Mouse (Mus musculus): Measurements from ENCODE around the gene Rps21.
"Not testable (repeated sequence)": the region's sequence is repeated elsewhere in the genome, so short reads cannot be mapped to it uniquely, and the experiment has no call there.

Rps21 gene

GRCm38 (mm10) chr2:180258951-180259484 lies 1.8 kb downstream of the Rps21 start:
- not testable (repeated sequence) for DNase-seq (ENCODE audit: low spot score in 2 of 2)

DNA sequence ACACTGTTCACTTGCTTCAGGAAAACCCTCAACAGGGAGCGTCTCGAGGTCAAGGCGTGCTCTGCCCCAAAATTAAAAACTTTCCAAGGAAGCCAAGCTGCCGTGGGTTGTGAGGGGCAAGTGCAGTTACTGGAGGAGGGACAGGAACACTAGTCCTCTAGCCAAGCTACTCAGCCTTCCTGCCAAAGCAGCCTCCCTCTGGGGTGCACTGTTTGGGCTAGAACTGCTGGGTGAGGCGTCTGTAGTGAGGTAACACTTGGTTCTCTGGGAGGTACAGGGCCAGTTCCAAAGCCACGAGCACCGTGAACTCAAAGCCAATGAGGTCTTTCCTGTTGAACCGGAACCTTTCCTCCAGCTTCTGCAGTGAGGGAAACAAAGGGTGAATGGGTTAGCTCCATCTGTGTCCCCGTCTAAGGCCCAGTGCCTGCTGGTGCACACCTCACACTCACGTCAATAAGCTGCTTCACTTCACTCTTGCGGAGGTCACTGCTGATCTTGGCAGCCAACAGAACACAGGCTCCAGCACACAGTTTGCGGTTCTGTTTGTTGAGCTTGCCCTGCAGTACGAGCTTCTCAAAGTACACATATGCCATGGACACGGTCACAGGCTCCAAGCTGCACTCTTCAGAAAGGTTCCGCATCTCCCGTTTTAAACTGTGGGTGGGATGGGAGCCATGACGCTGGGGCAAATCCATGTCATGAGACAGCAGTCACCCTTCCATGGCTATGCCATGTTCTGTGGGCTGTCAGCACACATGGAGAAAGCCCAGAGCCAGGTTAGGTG lies 2.8 kb downstream of the Rps21 start:
- DNase-seq (ENCODE audit: low spot score in 2 of 2) = not testable (repeated sequence)

- DNase-seq (ENCODE audit: low spot score in 2 of 2) = no peak
These were observed 3.7 kb downstream of the Rps21 start for GRCm38 (mm10) chr2:180260610-180261480.

DNA sequence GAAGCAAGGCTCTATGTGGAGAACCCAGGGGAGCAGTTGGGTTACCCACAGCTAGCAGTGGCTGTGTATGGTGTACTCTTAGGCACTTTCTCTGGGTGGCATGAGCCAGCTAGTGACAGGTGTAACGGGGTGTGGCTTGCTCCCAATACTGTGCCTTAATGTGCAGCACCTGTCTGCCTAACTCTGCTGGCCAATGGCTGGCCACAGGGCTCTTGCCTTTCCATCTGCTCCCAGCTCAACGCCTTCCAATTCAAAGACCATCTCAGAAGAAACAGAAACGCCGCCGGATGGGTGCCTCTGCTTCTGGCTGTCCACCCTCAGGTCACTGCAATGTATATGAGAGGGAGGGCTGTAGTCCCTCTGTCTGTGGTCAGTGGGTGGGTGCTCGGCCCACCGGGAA lies 4.7 kb downstream of the Rps21 start:
- DNase-seq (ENCODE audit: low spot score in 2 of 2) = no peak

DNA sequence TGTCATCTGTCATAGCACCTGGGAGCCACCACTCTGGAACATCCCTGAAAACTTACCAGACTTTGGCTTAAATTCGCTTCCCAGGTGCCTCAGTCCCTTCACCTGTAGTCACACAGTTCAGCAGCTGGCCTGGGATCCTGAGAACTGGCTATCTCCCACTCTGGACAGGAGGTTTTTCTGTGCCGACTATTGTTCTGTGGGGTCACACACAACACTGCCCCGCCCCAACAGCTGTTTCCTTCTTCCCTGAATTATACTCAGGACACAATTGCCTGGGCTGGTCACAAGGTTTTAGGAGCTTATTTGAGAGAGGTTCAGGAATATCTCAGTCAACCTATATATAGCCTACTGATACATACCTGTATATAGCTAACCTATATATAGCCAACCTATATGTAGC lies 5.3 kb downstream of the Rps21 start:
- no peak for DNase-seq (ENCODE audit: low spot score in 2 of 2)

GRCm38 (mm10) chr2:180262891-180263290 lies 5.7 kb downstream of the Rps21 start:
- DNase-seq (ENCODE audit: low spot score in 2 of 2) = no peak

GRCm38 (mm10) chr2:180267955-180268354 lies 10.8 kb downstream of the Rps21 start:
- DNase-seq (ENCODE audit: low spot score in 2 of 2) = no peak

DNA sequence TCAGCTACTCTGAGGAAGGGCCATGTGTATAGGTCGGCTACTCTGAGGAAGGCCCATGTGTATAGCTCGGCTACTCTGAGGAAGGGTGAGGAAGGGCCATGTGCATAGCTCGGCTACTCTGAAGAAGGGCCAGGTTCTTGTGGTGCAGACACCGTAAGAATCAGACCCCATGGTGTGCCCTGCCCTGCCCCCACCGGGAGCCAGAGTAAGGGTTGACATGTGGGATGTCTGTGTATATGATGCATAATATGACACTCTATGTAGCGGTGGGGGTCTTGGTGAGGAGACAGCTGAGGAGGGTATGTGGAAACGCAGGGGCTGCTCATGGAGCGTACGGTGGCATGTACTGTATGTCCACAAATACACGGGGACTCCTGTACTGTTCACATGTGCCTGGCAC lies 12.2 kb downstream of the Rps21 start:
- DNase-seq (ENCODE audit: low spot score in 2 of 2) = no peak

GRCm38 (mm10) chr2:180270537-180271255 lies 13.5 kb downstream of the Rps21 start:
- DNase-seq (ENCODE audit: low spot score in 2 of 2) = no peak

- no peak for DNase-seq (ENCODE audit: low spot score in 2 of 2)
These were observed 14.7 kb downstream of the Rps21 start for GRCm38 (mm10) chr2:180271804-180272395.

DNA sequence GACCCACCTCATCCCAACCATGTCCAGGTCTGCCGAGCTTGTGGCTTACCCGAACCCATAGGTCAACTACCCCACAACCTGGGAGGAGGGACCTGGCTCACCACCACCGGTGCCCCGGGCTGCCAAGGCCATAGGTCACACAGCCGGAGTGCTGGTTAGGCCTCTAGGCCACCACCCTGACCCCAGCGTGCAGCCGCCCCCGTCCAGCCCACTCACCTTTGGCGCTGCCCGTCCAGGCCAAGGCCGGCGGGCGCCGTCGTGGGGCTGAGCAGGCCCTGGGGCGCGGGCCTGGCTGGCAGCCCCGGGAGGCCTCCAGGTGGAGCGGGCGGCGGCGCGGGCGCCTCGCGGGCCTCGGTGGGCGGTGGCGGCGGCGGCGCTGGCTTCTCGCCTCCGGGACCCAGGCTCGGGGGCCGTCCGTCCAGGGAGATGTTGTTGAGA lies 15.7 kb downstream of the Rps21 start:
- DNase-seq (ENCODE audit: low spot score in 2 of 2) = peak in 1 of 2 experiments; percentile 59

- DNase-seq (ENCODE audit: low spot score in 2 of 2) = peak; percentile 89 to 93
These were observed 16.4 kb downstream of the Rps21 start, which contains the start of gene Cables2 for GRCm38 (mm10) chr2:180273394-180274244. Gene Cables2, minus strand, starts transcription at chr2:180273496.

DNA sequence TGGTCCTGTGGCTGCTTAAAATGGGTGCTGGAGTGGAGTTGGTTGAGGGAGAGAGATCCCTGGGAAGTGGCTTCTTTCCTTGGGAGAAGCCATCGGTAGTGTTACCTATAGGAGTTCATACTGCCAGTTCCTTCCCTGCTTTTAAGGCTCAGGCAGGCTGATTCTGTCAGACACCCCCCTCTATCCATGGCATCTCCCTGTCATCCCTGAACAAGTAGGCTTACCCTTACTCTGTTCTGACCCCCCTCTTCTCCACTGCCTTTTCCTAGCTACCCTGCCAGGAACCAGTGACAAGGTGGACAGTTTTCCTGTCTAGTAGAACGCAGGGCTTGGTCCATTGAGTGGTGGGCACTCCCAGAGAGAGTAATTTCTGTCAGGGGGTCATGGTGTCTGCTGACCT lies 17.3 kb downstream of the Rps21 start:
- DNase-seq (ENCODE audit: low spot score in 2 of 2) = no peak

- DNase-seq (ENCODE audit: low spot score in 2 of 2) = peak; percentile 83 to 90
These were observed 18.7 kb downstream of the Rps21 start for GRCm38 (mm10) chr2:180275836-180276235.

DNA sequence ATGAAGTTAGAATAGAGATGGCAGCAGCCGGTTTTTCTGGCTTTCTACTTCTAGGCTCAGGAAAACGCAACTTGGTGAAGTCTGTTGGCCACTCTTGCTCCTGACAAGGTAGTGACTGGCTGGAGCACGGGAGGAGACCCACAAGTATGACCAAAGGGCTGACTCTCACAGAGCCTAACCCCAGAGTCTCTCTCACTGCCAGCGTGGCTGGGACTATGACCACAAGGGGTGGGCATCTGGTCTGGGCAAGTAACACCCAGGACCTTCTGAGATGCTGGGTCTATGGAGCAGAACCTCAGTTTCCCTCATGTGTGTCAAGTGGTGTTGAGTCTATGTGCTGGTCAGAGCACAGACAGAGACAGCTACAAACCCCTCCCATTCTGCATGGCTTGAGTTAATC lies 19.2 kb downstream of the Rps21 start:
- no peak for DNase-seq (ENCODE audit: low spot score in 2 of 2)

DNA sequence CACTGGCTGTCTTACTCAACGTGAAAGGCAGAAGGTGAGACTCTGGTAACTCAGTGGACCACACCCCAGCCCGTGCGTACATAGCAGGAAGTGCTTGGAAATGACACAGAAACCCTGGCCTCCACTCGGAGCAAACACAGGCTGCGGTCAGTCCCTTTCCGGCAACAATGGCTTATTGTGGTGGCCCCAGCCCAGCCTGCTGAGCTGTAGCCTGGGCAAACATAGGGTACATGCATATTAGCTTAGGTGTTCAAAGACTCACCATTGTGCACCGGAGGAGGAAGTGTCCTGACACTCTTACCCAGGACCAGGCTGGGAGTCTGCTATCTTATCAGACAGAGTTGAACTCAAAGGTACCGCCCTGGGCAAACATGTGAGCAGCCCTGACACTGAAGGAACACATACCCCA lies 19.7 kb downstream of the Rps21 start:
- no peak for DNase-seq (ENCODE audit: low spot score in 2 of 2)

- no peak for DNase-seq (ENCODE audit: low spot score in 2 of 2)
These were observed 20.7 kb downstream of the Rps21 start for GRCm38 (mm10) chr2:180277773-180278320.

DNA sequence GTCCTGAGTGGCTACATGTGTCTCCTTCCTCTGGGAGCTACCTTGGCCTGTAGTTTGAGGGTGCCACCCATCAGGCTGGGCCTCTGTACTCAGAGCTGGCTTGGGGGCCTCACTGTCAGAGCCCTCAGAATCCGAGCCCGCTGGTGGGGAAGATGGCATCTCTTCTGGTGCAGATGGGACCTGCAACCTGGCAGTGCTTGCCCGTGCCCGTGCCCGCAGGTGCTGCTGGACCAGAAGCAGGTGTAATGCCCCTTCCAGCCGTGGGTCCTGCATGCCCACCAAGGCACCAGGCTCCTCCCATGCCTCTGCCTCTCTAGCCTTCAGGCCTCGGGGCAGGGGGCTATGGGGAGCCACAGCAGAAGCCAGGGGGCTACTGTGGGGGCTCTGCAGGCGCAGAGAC lies 22.1 kb downstream of the Rps21 start:
- DNase-seq (ENCODE audit: low spot score in 2 of 2) = no peak

- no peak for DNase-seq (ENCODE audit: low spot score in 2 of 2)
These were observed 31.8 kb downstream of the Rps21 start for GRCm38 (mm10) chr2:180288966-180289365.

Measured in urinary bladder, postnatal 4 days (tissue).